Mouse (Mus musculus) left cerebral cortex, postnatal 25 days (tissue): ENCODE results near the gene Vmn1r206. TPM values are rescaled to one million over a fixed set of nuclear protein-coding genes. Genes with fewer than 3 reads are reported as not detected.
"Not testable (repeated sequence)": the region's sequence is repeated elsewhere in the genome, so short reads cannot be mapped to it uniquely, and the experiment has no call there.

Experiments used
- DNase-seq, 2 experiments: peaks; one replicate each; pipeline ENCODE4 v3.0.0; 2022; ENCODE audit warnings: low spot score in 2 of 2, mixed read lengths in 1 of 2
- intact Hi-C: fragments of 180-260 bp; cut with DNase I; formaldehyde crosslinking; loops from one replicate; pipeline ENCODE4 v1.15.1; 2025
- total RNA-seq, 2 experiments: library from RNA; stranded (reverse); gene quantifications; 2 replicates each; pipeline ENCODE4 v1.2.3; 2021

The Vmn1r206 gene
- under 1 TPM in 1 of 2 experiments, not detected in 1; 0.32 TPM for total RNA-seq

DNA sequence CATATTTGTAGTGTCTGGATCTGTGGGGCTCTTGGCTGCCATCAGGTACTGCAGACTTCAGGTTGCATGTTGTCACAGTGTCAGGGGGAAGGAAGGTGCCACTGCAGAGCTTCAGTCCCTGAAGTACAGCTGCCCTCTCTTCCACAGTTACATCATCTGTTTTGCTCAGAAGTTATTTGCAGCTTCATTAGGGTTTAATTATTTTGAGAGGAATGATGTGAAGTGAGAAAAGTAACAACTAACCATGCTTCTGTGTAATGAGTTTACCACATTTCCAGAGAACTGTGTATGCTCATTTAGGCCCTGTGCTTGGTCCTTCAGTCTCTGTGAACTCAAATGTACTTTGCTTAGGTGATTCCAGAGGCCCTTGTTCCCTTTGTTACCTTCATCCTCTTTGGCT lies at the start of gene Vmn1r206:
TSS of gene Vmn1r206 (minus strand) at position 101 of the 400 bp plus-strand sequence.
- intact Hi-C loops, result not testable (repeated sequence)

DNA sequence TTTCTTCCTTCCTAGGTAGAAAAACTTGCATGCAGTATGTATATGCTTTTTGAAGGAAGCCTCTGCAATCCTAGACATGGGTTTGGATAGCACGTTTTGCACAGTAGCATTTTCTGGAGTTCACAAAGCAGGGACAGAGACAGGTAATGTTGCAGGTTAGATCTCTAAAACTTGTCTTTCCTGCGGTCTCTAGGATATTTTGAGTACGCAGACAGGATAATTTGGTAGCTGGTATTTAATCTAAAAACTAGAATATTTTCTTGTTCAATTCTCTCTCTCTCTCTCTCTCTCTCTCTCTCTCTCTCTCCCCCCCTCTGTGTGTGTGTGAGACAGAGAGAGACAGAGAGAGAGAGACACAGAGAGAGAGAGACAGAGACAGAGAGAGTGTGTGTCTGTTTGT lies 31.2 kb downstream of the Vmn1r206 start, which contains the start of gene Vmn1r205:
TSS of gene Vmn1r205 (minus strand) at position 101 of the 400 bp plus-strand sequence.
- no peak for DNase-seq
- intact Hi-C loops, result no loop called here

More for the DNA sequence above, at the start of gene Vmn1r206:
- not testable (repeated sequence) for DNase-seq

DNA sequence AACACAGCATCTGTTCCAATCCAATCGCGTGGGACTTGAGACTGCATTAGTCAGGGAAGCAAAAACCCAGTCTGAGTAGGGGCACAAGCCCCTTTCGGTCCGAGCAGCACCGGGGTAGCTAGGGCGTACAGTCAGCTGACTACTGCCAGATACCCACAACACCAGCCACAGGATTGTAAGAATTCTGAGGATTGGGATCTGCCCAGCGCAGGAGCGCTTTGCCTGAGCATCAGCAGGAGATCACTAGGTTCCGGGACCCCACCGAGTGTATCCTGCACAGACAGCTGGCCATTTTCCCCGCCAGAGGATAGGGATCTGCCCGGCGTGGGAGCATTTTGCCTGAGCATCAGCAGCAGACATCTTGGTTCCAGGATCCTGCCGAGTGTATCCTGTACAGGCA lies 40.7 kb downstream of the Vmn1r206 start:
- DNase-seq, intact Hi-C loops: not testable (repeated sequence)

DNA sequence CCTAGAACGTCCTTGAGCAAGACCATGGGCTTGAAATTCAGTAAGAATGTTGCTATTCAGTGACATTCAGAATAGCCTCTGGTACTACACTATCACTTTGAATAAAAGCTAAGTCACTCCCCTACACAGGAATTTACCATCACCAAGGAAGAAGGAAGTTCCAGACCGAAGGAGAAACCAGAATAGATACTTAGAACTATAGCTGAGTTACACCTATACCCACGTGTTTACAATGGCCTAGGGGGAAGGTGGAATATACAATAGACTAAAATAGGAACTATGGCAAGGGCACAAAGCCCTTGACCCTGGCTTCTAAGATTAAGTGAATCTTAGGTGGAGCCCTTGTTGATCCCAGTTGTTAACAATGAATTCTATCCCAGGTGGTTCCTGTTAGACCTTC lies 49.1 kb downstream of the Vmn1r206 start:
- intact Hi-C loops, DNase-seq: not testable (repeated sequence)

Other genes with a start within 250 kb of the Vmn1r206 start
- not detected for gene Vmn1r199, start 244.4 kb downstream of the Vmn1r206 start, total RNA-seq
- gene Vmn1r200, start 233.9 kb downstream of the Vmn1r206 start, total RNA-seq, result not detected
- gene Vmn1r201, start 152.3 kb downstream of the Vmn1r206 start, total RNA-seq, result not detected
- under 1 TPM in 1 of 2 experiments, not detected in 1; 0.09 TPM for gene Vmn1r202, start 118.9 kb downstream of the Vmn1r206 start, total RNA-seq
- not detected for gene Vmn1r203, start 106.1 kb downstream of the Vmn1r206 start, total RNA-seq
- gene Vmn1r204, start 71.1 kb downstream of the Vmn1r206 start, total RNA-seq, result not detected
- not detected for gene Vmn1r205, start 31.3 kb downstream of the Vmn1r206 start, total RNA-seq
- under 1 TPM; 0.07 to 0.11 TPM for gene Vmn1r207-ps, start 105.4 kb upstream of the Vmn1r206 start, total RNA-seq
- gene Vmn1r208, start 153.1 kb upstream of the Vmn1r206 start, total RNA-seq, result not detected
- under 1 TPM in 1 of 2 experiments, not detected in 1; 0.07 TPM for gene Vmn1r209, start 185.4 kb upstream of the Vmn1r206 start, total RNA-seq
- gene Vmn1r210, start 207.1 kb upstream of the Vmn1r206 start, total RNA-seq, result not detected
- gene Vmn1r211, start 233.3 kb upstream of the Vmn1r206 start, total RNA-seq, result not detected